8 mouse cellular contexts compared by ENCODE assay signal in the genomic region with DNA sequence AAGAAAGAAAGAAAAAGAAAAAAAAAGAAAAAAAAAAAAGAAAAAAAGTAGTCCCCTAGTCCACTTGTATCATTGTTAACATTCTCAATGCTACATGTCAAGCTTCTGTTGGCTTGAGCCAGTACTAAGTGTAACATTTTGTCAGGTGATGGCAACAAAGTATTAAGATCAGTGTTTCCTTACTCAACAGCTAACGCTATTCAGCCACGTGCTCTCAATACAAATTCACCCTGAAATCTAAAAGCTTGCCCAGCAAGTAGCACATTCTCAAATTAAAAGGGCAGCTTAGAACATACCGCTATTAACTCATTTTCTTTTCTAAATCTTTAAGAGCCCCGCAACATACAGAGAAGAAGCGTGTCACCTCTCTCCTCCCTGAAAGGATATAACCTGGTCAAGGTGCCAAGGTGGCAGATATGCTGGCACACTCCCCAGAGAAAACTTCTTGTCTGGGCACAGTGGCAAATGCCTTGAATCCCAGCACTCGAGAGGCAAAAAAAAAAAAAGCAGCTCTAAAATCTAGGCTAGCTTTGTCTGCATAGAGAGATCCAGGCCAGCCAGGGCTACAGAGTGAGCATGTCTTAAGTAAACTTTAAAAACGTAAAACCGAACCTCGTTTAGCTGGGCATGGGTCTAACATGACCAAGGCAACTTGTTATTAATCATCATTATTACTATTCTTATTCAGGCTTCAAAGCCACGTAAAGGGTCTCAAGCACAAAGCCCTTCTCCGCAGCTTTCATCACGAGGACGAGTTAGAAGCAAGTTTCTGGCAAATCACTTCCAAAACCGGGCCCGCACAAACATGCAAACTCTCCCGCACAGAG. TPM values are rescaled to one million over a fixed set of nuclear protein-coding genes. Genes with fewer than 3 reads are reported as not detected.
DNase-seq lines count a peak whose midpoint lies in the region; ATAC-seq lines count a peak whose summit lies in the region.

No protein-coding gene starts in this region.

- H3K4me1 ChIP-seq in limb, embryonic 15.5 days = peaks cover 7% of the 10 kb centered on the region
- H3K4me1 ChIP-seq in midbrain, embryonic 16.5 days (ENCODE audit: control insufficient read depth, insufficient read depth, low read length) = peaks cover 13% of the 10 kb centered on the region

- peak overlapping the region; percentile 99 for H3K27ac ChIP-seq in limb, embryonic 15.5 days
- peak overlapping the region; percentile 96 for H3K27ac ChIP-seq in midbrain, embryonic 16.5 days (ENCODE audit: low read length)

- H3K4me2 ChIP-seq in limb, embryonic 15.5 days = peak overlapping the region; percentile 61
- H3K4me2 ChIP-seq in midbrain, embryonic 16.5 days (ENCODE audit: low read length) = peak overlapping the region; percentile 89

- intact Hi-C loops in gastrocnemius, postnatal 36 days (cut with DNase I) = loop anchor here (5.0 to 10.0 kb wide), 2 partner anchors 78 to 195 kb away; a partner anchor contains a TSS

- peak overlapping the region; percentile 90 for H3K9ac ChIP-seq in limb, embryonic 15.5 days
- peak overlapping the region; percentile 77 for H3K9ac ChIP-seq in midbrain, embryonic 16.5 days (ENCODE audit: low read depth, low read length)

- no peaks in the 10 kb centered on the region for H3K27me3 ChIP-seq in limb, embryonic 15.5 days
- H3K27me3 ChIP-seq in midbrain, embryonic 16.5 days (ENCODE audit: control insufficient read depth, insufficient read depth, low read depth, low read length) = no peaks in the 10 kb centered on the region

- H3K36me3 ChIP-seq in limb, embryonic 15.5 days = peaks cover 7% of the 10 kb centered on the region; the same call in 1 of the 2 replicates
- no peaks in the 10 kb centered on the region for H3K36me3 ChIP-seq in midbrain, embryonic 16.5 days (ENCODE audit: control insufficient read depth, insufficient read depth, low read length)

- 1% methylated on average over 16 of the region's 16 CpGs for WGBS in limb, embryonic 15.5 days
- 1% methylated on average over 16 of the region's 16 CpGs for WGBS in midbrain, embryonic 16.5 days

- peak; percentile 67 for DNase-seq in gastrocnemius, adult 18-20 months (ENCODE audit: low spot score)
- DNase-seq in gastrocnemius, postnatal 36 days = no peak
- peak; percentile 26 for DNase-seq in c-Kit-negative CD71-positive TER-119-positive erythroid progenitor cells, embryonic 14.5 days (ENCODE audit: low read depth, low spot score)
- peak; percentile 16 for DNase-seq in fibroblast of lung, adult 2 months (ENCODE audit: low read depth)
- DNase-seq in heart, postnatal 4 days = peak; percentile 59
- DNase-seq in spleen, postnatal 14 days (ENCODE audit: low spot score in 2 of 2) = no peak

- ATAC-seq in limb, embryonic 15.5 days (ENCODE audit: insufficient number of reproducible peaks, low FRiP score, low TSS enrichment, low read depth) = no peak
- peak; percentile 27 for ATAC-seq in midbrain, embryonic 16.5 days

- H3K4me3 ChIP-seq in limb, embryonic 15.5 days = peak overlapping the region; percentile 87
- peak overlapping the region; percentile 79 for H3K4me3 ChIP-seq in midbrain, embryonic 16.5 days (ENCODE audit: low read depth, low read length)

- H3K9me3 ChIP-seq in limb, embryonic 15.5 days = no peaks in the 10 kb centered on the region
- H3K9me3 ChIP-seq in midbrain, embryonic 16.5 days (replicated peaks; ENCODE audit: control insufficient read depth, low read length, poor library complexity, severe bottlenecking) = no peaks in the 10 kb centered on the region

RNA-seq across cellular contexts. Expression of a gene that starts 0.9 kb away (rescaled TPM):
- total RNA-seq in gastrocnemius, adult 18-20 months (2021) = 10 to 100 TPM; 21.7 to 25.2 TPM
- 10 to 100 TPM; 21.7 to 22.1 TPM for total RNA-seq in gastrocnemius, postnatal 36 days (2021)
- 10 to 100 TPM; 14.9 to 15.0 TPM for total RNA-seq in heart, postnatal 4 days (2021)
- 36.9 and 40.5 TPM in 2 replicates for polyA plus RNA-seq in limb, embryonic 15.5 days (2015; fragmentation: Nextera tagmentation; extraction: Ambion mirVana)
- polyA plus RNA-seq in midbrain, embryonic 16.5 days (2015; fragmentation: Nextera tagmentation; extraction: Ambion mirVana) = 17.1 and 21.1 TPM in 2 replicates

RNA-seq across cellular contexts. Expression of a gene that starts 7.9 kb away (rescaled TPM):
- 10 to 100 TPM in 1 of 2 experiments, 1 to 10 TPM in 1; 9.8 to 11.0 TPM for total RNA-seq in gastrocnemius, adult 18-20 months (2021)
- 1 to 10 TPM; 8.0 to 8.3 TPM for total RNA-seq in gastrocnemius, postnatal 36 days (2021)
- total RNA-seq in heart, postnatal 4 days (2021) = 1 to 10 TPM; 4.2 to 4.8 TPM
- 9.8 and 10.5 TPM in 2 replicates for polyA plus RNA-seq in limb, embryonic 15.5 days (2015; fragmentation: Nextera tagmentation; extraction: Ambion mirVana)
- polyA plus RNA-seq in midbrain, embryonic 16.5 days (2015; fragmentation: Nextera tagmentation; extraction: Ambion mirVana) = 10.7 and 11.6 TPM in 2 replicates

RNA-seq across cellular contexts. Expression of a gene that starts 36.7 kb away (rescaled TPM):
- total RNA-seq in gastrocnemius, adult 18-20 months (2021) = 1 to 10 TPM; 5.5 to 6.4 TPM
- total RNA-seq in gastrocnemius, postnatal 36 days (2021) = 1 to 10 TPM; 4.3 to 6.2 TPM
- 10 to 100 TPM; 11.0 to 11.1 TPM for total RNA-seq in heart, postnatal 4 days (2021)
- 11.7 and 12.3 TPM in 2 replicates for polyA plus RNA-seq in limb, embryonic 15.5 days (2015; fragmentation: Nextera tagmentation; extraction: Ambion mirVana)
- polyA plus RNA-seq in midbrain, embryonic 16.5 days (2015; fragmentation: Nextera tagmentation; extraction: Ambion mirVana) = 22.8 and 23.7 TPM in 2 replicates

Comparison
In these comparisons a context has a peak if more than half of its experiments do, and no peak if none do; other contexts are left out.
1. DNase-seq: peak in gastrocnemius, adult 18-20 months (single experiment), c-Kit-negative CD71-positive TER-119-positive erythroid progenitor cells, embryonic 14.5 days (single experiment), fibroblast of lung, adult 2 months (single experiment) and heart, postnatal 4 days (single experiment); none in gastrocnemius, postnatal 36 days (0 of 2) and spleen, postnatal 14 days (0 of 2).